Mouse (Mus musculus) liver, adult 2 months (tissue): ENCODE results near the gene Tcf7l1. TPM values are rescaled to one million over a fixed set of nuclear protein-coding genes. Genes with fewer than 3 reads are reported as not detected.

Experiments
- DNase-seq: peaks from one replicate; pipeline ENCODE4 v3.0.0-alpha.2; 2011; ENCODE audit warnings: low read depth, low spot score; ENCODE audit errors: extremely low read depth
- H3K27ac ChIP-seq: fragments of 200-500 bp; replicated peaks from 2 replicates; pipeline ENCODE4 v1.5.1; 2012; ENCODE audit warnings: low read depth, mild to moderate bottlenecking, control low read depth, inconsistent platforms, low read length; ENCODE audit not compliant: insufficient read depth
- H3K27me3 ChIP-seq: fragments of 200-500 bp; 2 replicates; pipeline ENCODE4 v1.6.1; 2012; ENCODE audit warnings: mild to moderate bottlenecking, moderate library complexity, low read length, inconsistent platforms; ENCODE audit not compliant: control insufficient read depth, insufficient read depth
- H3K36me3 ChIP-seq: fragments of 200-500 bp; 2 replicates; pipeline ENCODE4 v1.6.1; 2012; ENCODE audit warnings: low read length, inconsistent platforms; ENCODE audit not compliant: control insufficient read depth, insufficient read depth
- H3K4me1 ChIP-seq: fragments of 200-500 bp; 2 replicates; pipeline ENCODE4 v1.6.1; 2011; ENCODE audit warnings: low read length; ENCODE audit not compliant: control insufficient read depth, insufficient read depth
- H3K4me3 ChIP-seq: fragments of 200-500 bp; 2 replicates; pipeline ENCODE4 v1.5.1; 2011; ENCODE audit warnings: low read depth, mild to moderate bottlenecking, control low read depth, low read length, moderate library complexity; ENCODE audit not compliant: insufficient read depth
- H3K79me2 ChIP-seq: fragments of 200-500 bp; 2 replicates; pipeline ENCODE4 v1.6.1; 2012; ENCODE audit warnings: inconsistent platforms, mild to moderate bottlenecking, low read length, moderate library complexity; ENCODE audit not compliant: control insufficient read depth, insufficient read depth
- H3K9ac ChIP-seq: fragments of 200-500 bp; 2 replicates; pipeline ENCODE4 v1.6.1; 2012; ENCODE audit warnings: low read depth, mild to moderate bottlenecking, control low read depth, inconsistent platforms, low read length
- CTCF ChIP-seq: fragments of 200-500 bp; IDR thresholded peaks from 2 replicates; pipeline ENCODE4 v1.5.1; 2011; ENCODE audit warnings: low read depth, low read length, control low read depth
- POLR2A ChIP-seq: fragments of 200-500 bp; IDR thresholded peaks from 2 replicates; pipeline ENCODE4 v1.6.1; 2011; ENCODE audit warnings: low read length, control low read depth; ENCODE audit not compliant: insufficient read depth; ENCODE audit errors: extremely low read depth
- WGBS: fragments of 180-500 bp; shearing (Covaris S2); methylation state at CpG from one replicate; pipeline ENCODE4 v1.1.7; 2018; 5-methylcytosine and 5-hydroxymethylcytosine counted together
- polyA plus RNA-seq: library from polyadenylated mRNA; depleted of rRNA; stranded (reverse); fragments of >200 nt; gene quantifications from 2 replicates; pipeline ENCODE4 v1.2.3, GENCODE M21; 2012; rRNA removed
- total RNA-seq: library from RNA; depleted of rRNA; stranded (reverse); fragments of >200 nt; gene quantifications from 2 replicates; pipeline ENCODE4 v1.2.3, GENCODE M21; 2014; rRNA removed

The Tcf7l1 gene
- total and polyA plus RNA-seq, 2 experiments = 0.92 to 6.9 TPM

- peak overlapping the region; percentile 92 for H3K27ac ChIP-seq
Observed at GRCm38 (mm10) chr6:72583211-72583839, 205.7 kb downstream of the Tcf7l1 start.

GRCm38 (mm10) chr6:72581625-72582382 lies 207.2 kb downstream of the Tcf7l1 start:
- DNase-seq = peak; percentile 95
- WGBS = 32% methylated on average over 11 of the region's 11 CpGs

More at GRCm38 (mm10) chr6:72583211-72583839, 205.7 kb downstream of the Tcf7l1 start:
- peak overlapping the region; percentile 49 for H3K9ac ChIP-seq
- DNase-seq = peak; percentile 89
- H3K36me3 ChIP-seq = peaks cover 18% of the 10 kb centered on the region; the same call in 1 of the 2 replicates
- H3K79me2 ChIP-seq = no peaks in the 10 kb centered on the region
- H3K4me3 ChIP-seq = no peak overlapping the region
- H3K4me1 ChIP-seq = peaks cover 20% of the 10 kb centered on the region
- no peaks in the 10 kb centered on the region for H3K27me3 ChIP-seq
- TF ChIP-seq CTCF (no peak), POLR2A (no peak)
- 13% methylated on average over 4 of the region's 4 CpGs for WGBS

More at GRCm38 (mm10) chr6:72581625-72582382, 207.2 kb downstream of the Tcf7l1 start:
- H3K4me3 ChIP-seq = no peak overlapping the region
- peaks cover 22% of the 10 kb centered on the region; the same call in 1 of the 2 replicates for H3K36me3 ChIP-seq
- H3K9ac ChIP-seq = peak overlapping the region; percentile 44
- TF ChIP-seq CTCF (no peak), POLR2A (no peak)
- H3K4me1 ChIP-seq = peaks cover 20% of the 10 kb centered on the region
- H3K27me3 ChIP-seq = no peaks in the 10 kb centered on the region
- peak overlapping the region; percentile 92 for H3K27ac ChIP-seq
- H3K79me2 ChIP-seq = no peaks in the 10 kb centered on the region

Other genes starting within 250 kb of the Tcf7l1 start
- gene Capg, start 244.9 kb downstream of the Tcf7l1 start, total RNA-seq = 3.9 and 4.3 TPM in 2 replicates
- gene Capg, start 244.9 kb downstream of the Tcf7l1 start, polyA plus RNA-seq = 2.2 and 2.8 TPM in 2 replicates
- 7.6 and 9.5 TPM in 2 replicates for gene Elmod3, start 190.8 kb downstream of the Tcf7l1 start, total RNA-seq
- gene Elmod3, start 190.8 kb downstream of the Tcf7l1 start, polyA plus RNA-seq = 14.7 and 16.0 TPM in 2 replicates
- gene Retsat, start 190.8 kb downstream of the Tcf7l1 start, total RNA-seq = 151 and 180 TPM in 2 replicates
- gene Retsat, start 190.8 kb downstream of the Tcf7l1 start, polyA plus RNA-seq = 303 and 340 TPM in 2 replicates
- 68.7 and 85.5 TPM in 2 replicates for gene Tgoln1, start 172.3 kb downstream of the Tcf7l1 start, total RNA-seq
- 41.4 and 48.0 TPM in 2 replicates for gene Tgoln1, start 172.3 kb downstream of the Tcf7l1 start, polyA plus RNA-seq
- 38.6 and 56.6 TPM in 2 replicates for gene Kcmf1, start 110.7 kb upstream of the Tcf7l1 start, total RNA-seq
- gene Kcmf1, start 110.7 kb upstream of the Tcf7l1 start, polyA plus RNA-seq = 92.0 and 107 TPM in 2 replicates
- gene Tmsb10, start 169.5 kb upstream of the Tcf7l1 start, total RNA-seq = 5.0 and 5.4 TPM in 2 replicates
- gene Tmsb10, start 169.5 kb upstream of the Tcf7l1 start, polyA plus RNA-seq = 5.2 and 7.1 TPM in 2 replicates